Mouse (Mus musculus) sigmoid colon, adult 10 weeks (tissue): Measurements from ENCODE around the gene G6pc3. TPM values are rescaled to one million over a fixed set of nuclear protein-coding genes. Genes with fewer than 3 reads are reported as not detected.

ENCODE experiments used
- polyA plus RNA-seq: library from polyadenylated mRNA; stranded (reverse); fragments of 350-450 nt; fragmentation: Illumina TruSeq; extraction: RNeasy Lipid Tissue Mini Kit (QIAGEN cat#74804); gene quantifications from one replicate; pipeline ENCODE4 v1.2.3, GENCODE M21; 2014; ENCODE audit warnings: low read depth, low replicate concordance

The G6pc3 gene
- 3.1 TPM for polyA plus RNA-seq

GRCm38 (mm10) chr11:102189461-102190436 is at the start of gene G6pc3:
TSS of gene G6pc3 (plus strand) at chr11:102189620.

DNA sequence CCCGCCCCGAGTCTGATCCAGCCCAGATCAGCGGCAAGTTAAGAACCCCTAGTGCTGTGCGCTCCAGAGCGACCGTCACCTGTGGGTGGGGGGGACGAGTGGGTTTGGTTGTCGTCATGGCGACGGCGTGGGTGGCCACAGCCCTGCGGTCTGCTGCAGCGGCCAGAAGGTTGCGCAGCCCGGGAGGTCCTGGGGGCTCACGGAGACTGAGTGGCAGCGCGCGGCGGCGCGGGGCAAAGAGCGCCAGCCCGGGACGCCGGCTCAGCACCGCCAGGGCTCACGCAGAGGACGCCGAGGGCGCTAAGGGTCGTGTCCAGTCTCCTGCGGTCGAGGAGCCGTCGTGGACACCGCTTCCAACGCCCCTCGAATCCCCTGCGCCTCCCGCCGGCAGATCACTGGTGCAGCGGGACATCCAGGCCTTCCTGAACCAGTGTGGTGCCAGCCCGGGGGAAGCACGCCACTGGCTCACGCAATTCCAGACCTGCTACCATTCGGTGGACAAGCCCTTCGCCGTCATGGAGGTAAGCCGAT is 43.9 kb upstream of the G6pc3 start, which contains the start of gene Nags:
Nags (plus strand) TSS at position 43 of the 531 bp plus-strand sequence.

DNA sequence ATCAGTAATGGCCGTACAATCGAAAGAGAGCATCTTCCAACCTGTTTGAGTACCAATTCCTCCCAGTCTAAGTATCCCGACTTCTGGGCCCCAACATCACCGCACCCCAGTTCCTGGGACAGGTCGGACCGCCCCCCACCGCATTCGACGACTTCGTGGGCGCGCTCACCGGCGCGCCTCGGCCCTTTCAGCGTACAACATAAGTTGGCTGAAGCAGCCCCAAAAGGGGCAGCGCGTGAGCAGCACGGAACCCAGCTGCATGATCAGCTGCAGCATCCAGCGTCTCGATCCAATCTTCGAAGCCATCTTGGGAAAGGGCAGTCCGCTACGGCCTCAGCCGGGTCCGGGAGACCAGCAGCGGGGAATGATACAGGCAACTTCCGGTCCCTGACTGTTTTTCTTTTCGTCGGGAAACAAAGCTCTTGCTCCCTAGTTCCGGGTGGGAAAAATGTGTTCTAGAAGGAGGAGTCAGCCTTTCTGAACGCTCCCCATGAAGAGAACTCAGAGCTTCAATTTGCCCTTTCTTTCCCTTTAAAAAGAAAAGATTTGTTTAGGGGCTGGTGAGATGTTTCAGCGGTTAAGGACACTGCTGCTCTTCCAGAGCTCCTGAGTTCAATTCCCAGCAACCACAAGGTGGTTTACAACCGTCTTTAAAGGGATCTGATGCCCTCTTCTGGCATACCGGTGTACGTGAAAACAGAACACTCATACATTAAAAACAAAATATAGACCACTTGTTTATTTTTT is 33.2 kb upstream of the G6pc3 start, which contains the start of gene Tmem101:
Tmem101 (minus strand) TSS at position 366 of the 747 bp plus-strand sequence.

DNA sequence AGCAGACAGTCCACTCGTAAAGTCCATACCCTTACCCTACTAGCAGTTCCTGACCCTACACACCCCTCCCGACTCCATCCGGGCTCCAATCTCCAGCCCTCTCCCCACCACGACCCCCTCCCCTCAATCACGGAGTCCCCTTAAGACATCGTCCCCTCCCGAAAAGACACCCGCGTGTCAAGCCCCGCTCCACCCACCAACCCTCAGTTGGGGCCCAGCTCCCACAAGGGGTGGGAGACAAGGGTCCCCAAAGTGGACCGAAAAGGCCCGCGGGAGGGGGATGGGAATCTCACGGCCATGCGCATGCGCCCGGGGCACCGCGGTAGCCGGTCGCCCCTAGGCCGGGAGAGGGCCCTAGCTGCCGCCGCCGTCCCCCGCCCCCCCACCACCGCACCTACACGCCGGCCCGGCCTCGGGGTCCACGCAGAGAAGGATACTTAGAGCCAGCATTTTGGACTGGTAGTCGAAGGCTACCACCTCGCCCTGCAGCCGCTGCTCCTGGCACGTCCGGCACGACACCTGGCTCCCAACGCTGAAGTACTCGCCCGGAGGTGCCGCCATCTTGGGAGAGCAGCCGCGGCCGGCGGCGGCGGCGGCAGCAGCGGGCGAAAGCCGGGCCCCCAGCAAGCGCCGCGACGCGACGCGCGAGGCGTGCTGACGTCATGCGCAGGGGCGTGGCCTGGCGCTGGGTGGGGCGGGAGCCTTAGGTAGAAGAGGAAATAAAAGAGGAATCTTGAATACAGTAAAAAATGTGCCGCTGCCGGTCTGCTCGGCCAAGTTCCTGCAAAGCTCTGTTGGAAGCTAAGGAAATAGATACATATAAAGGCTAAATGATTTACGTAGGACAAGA is 4.5 kb upstream of the G6pc3 start, which contains the start of gene Lsm12:
Lsm12 (minus strand) TSS at position 651 of the 850 bp plus-strand sequence.

GRCm38 (mm10) chr11:102230006-102230741 is 40.8 kb downstream of the G6pc3 start, which contains the start of gene Hdac5:
TSS of gene Hdac5 (minus strand) at chr11:102230166.

Other genes with a start within 250 kb of the G6pc3 start
- gene Sost, start 222.6 kb upstream of the G6pc3 start, polyA plus RNA-seq: not detected
- gene Cfap97d1, start 205.3 kb upstream of the G6pc3 start, polyA plus RNA-seq: not detected
- gene Dusp3, start 202.6 kb upstream of the G6pc3 start, polyA plus RNA-seq: 27.1 TPM
- gene Mpp3, start 161.2 kb upstream of the G6pc3 start, polyA plus RNA-seq: 2.8 TPM
- 4.8 TPM for gene Cd300lg, start 148.1 kb upstream of the G6pc3 start, polyA plus RNA-seq
- gene Mpp2, start 101.1 kb upstream of the G6pc3 start, polyA plus RNA-seq: 0.44 TPM
- not detected for gene Ppy, start 88.3 kb upstream of the G6pc3 start, polyA plus RNA-seq
- 9.1 TPM for gene Pyy, start 81.8 kb upstream of the G6pc3 start, polyA plus RNA-seq
- gene Nags, start 44.1 kb upstream of the G6pc3 start, polyA plus RNA-seq: not detected
- 4.1 TPM for gene Tmem101, start 33.2 kb upstream of the G6pc3 start, polyA plus RNA-seq
- 57.3 TPM for gene Lsm12, start 4.3 kb upstream of the G6pc3 start, polyA plus RNA-seq
- gene Hdac5, start 40.5 kb downstream of the G6pc3 start, polyA plus RNA-seq: 2.8 TPM
- not detected for gene BC030867, start 59.3 kb downstream of the G6pc3 start, polyA plus RNA-seq
- gene Asb16, start 79.1 kb downstream of the G6pc3 start, polyA plus RNA-seq: 0.66 TPM
- gene Tmub2, start 95.3 kb downstream of the G6pc3 start, polyA plus RNA-seq: 7.2 TPM
- gene Atxn7l3, start 107.0 kb downstream of the G6pc3 start, polyA plus RNA-seq: 8.9 TPM
- gene Ubtf, start 130.1 kb downstream of the G6pc3 start, polyA plus RNA-seq: 48.8 TPM
- not detected for gene Slc4a1, start 176.6 kb downstream of the G6pc3 start, polyA plus RNA-seq
- gene Rundc3a, start 203.8 kb downstream of the G6pc3 start, polyA plus RNA-seq: 0.32 TPM
- gene Slc25a39, start 218.3 kb downstream of the G6pc3 start, polyA plus RNA-seq: 8.5 TPM
- gene Grn, start 240.7 kb downstream of the G6pc3 start, polyA plus RNA-seq: 9.7 TPM